Mouse (Mus musculus) erythroblast, embryonic 14.5 days (primary cell): Measurements from ENCODE around the gene Rps6kb2.

Experiments
- GATA1 ChIP-seq: IDR thresholded peaks from 2 replicates; pipeline ENCODE4 v1.6.1; 2012; ENCODE audit warnings: low read length, inconsistent platforms, mixed read lengths
- TAL1 ChIP-seq: IDR thresholded peaks from 3 replicates; pipeline ENCODE4 v1.6.1; 2012; ENCODE audit warnings: low read length, inconsistent platforms, mixed read lengths

GRCm38 (mm10) chr19:4163543-4163887 lies 361 bp upstream of the Rps6kb2 start:
- no peak for TF ChIP-seq TAL1
- TF ChIP-seq GATA1, result no peak
